Mouse (Mus musculus): ENCODE results near the gene Rps11. TPM values are rescaled to one million over a fixed set of nuclear protein-coding genes. Genes with fewer than 3 reads are reported as not detected.
"Not testable (repeated sequence)": the region's sequence is repeated elsewhere in the genome, so short reads cannot be mapped to it uniquely, and the experiment has no call there.

Rps11 gene
- total RNA-seq, 2 experiments from 2014 or later, result 189 to 694 TPM

DNA sequence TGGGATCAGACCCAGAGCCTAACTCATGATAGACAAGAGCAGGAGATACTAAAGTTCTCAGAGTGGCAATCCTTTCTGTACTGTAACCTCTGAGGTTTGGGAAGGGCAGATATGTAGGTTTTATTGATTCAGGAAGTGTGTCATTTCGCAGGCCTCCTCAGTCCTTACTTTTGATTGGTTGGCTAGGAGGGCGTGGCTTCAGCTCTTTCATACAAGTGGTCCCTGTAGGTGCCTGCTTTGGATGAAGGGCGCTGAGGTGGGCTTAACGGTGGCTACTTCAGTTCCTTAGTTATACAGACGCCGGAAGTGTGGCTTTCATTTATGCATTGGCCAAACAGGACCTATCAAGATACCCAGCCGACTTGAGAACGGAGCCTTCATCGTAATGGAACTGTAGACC, 31.4 kb upstream of the Rps11 start:
- no peak for ATAC-seq (replicated peaks; ENCODE audit: low FRiP score, poor library complexity, severe bottlenecking)

DNA sequence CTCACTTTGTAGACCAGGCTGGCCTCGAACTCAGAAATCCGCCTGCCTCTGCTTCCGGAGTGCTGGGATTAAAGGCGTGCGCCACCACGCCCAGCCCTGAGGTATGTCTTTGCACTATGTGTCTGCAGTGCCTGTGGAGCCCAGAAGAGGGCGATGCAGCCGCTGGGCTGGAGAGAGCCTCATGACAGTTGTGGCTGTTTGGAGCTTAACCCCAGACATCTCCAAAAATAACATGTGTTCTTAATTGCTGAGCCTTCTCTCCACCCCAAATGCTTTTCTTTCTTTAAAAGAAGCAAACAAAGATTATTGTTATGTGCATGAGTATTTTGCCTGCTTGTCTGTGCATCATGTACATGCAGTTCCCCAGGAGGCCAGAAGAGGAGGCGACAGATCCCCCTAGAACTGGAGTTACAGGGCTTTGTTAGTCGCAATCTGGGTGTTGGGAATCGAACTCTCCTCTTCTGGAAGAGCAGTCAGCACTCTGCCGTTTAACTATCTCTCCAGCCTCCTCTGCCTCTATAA, 30.8 kb upstream of the Rps11 start:
- ATAC-seq (replicated peaks; ENCODE audit: low FRiP score, poor library complexity, severe bottlenecking), result no peak

DNA sequence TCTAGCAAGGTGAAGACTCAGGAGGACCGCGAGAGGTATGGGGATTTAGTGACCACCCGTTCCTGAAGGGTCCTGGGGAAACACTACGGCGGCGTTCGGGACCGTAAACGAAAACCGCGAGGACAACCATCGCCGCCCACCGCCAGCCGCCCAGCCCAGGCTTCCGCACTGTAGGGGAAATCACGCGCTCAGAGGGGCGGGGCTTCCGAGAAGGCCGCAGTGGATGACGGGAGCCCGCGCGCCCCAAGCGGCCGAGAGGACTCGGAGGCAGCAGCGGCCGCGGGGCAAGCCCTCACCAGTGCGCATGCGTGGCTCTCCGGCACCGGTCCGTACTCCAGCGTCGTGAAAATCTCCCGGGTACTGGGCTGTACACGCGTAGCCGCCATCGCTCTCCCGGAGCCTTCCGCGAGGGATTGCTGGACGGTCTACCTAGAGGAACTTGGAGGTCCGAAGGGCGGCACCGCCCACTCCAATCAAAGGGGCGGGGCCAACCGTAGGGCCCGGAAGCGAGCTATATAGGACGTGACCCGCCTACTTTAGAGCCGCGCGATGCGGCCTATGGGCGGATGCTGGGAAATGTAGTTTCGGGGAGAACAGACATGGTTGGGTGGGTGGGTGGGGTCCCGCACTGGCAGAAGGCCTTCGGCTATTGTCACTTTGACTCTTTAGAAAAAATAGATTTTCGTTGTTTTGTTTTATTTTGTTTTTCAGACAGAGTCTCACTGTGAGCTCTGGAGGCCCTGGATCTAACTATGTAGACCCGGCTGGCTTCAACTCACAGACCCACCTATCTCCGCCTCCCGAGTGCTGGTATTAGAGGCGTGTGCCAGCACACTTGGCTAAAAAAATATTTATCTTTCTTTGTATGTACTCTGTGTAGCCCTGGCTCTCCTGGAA, 30.1 kb upstream of the Rps11 start, which contains the start of the genes Pih1d1 and Aldh16a1:
Pih1d1 (plus strand) TSS at position 208 of the 897 bp plus-strand sequence.
Aldh16a1 (minus strand) TSS at position 489 of the 897 bp plus-strand sequence.
- ATAC-seq (replicated peaks; ENCODE audit: low FRiP score, poor library complexity, severe bottlenecking), result peak; percentile 95

DNA sequence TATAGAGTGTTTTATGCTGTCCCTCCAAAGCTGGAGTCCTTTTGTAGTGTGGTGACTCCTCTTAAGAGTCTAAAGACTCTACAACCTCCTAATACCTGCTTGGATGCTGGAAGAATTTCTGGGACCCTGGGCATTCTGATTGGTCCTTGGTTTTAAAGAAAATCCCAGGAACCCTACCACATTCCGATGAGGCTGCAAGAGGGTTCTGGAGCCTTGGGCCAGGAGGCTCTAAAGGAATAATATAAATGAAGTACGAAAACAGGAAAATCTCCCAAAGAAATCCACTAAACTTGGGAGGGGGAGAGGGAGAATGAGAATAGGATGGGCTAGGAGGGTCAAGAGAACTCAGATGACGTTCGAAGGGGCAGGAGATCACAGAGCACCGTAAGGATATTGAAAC, 29.3 kb upstream of the Rps11 start:
- no peak for ATAC-seq (replicated peaks; ENCODE audit: low FRiP score, poor library complexity, severe bottlenecking)

DNA sequence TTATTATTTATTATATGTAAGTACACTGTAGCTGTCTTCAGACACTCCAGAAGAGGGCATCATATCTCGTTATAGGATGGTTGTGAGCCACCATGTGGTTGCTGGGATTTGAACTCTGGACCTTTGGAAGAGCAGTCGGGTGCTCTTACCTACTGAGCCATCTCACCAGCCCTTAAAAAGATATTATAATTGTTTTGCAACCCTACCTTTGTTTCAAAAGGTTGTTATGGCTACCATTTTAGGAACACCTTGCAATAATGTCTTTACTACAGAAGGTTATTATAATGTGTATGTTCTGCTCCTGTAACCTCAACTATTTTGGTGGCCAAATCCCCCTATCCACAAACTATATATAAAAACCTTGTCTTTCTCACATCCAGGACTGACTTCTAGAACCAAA, 28.8 kb upstream of the Rps11 start:
- ATAC-seq (replicated peaks; ENCODE audit: low FRiP score, poor library complexity, severe bottlenecking), result not testable (repeated sequence)

DNA sequence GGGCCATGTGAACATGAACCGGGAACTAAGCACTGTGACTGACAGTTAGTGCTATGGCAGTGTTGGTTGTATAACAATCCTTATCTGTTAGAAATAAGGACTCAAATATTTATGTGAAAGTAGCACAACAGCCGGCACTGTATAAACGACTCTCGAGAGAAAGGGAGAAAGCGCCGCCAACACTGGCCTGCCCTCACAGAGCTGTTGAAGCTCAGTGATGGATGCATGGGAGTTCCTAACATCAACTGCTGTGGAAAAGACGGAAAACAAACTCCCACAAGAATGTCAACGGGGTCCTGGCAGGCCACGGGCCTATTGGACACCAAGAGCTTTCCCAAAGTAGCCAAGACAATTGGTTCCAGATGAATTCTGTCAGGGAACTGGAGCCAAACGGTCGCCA, 27.1 kb upstream of the Rps11 start:
- ATAC-seq (replicated peaks; ENCODE audit: low FRiP score, poor library complexity, severe bottlenecking), result no peak

DNA sequence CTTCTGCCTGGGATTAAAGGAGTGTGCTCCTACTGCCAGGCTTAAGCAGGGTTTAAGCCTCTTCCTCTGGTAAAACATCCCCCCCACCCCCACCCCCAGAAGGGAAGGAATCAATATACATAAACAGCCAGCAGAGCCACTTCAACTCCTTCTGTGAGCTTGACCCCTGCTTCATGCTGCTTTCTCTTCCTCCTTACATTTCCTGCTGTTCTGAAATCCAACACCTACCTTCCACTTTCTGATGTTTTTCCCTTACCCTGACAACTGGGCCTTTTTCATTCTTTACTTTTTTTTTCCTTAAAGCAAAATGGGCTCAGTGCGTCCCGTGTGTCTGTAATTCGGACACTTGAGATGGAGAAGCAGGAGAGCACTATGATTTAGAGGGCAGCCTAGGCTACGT, 26.1 kb upstream of the Rps11 start:
- no peak for ATAC-seq (replicated peaks; ENCODE audit: low FRiP score, poor library complexity, severe bottlenecking)

DNA sequence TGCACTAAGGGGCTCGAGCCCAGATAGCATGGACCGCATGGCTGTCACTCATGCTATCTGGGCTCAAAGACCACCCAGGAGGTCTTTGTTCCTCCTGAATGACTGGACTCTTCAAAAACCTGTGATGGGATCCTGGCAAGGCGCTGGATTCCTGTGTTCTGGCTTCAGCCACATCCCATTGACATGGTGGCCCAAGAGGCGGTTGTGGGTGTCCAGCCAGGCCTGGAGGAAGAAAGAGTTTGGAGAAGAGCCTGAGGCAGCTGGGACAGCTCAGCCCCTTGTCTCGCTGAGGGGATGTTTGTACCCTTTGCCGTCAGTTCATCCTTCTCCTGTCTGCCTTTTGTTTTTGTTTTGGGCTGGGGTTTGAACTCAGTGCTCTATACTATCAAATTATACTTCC, 25.3 kb upstream of the Rps11 start:
- ATAC-seq (replicated peaks; ENCODE audit: low FRiP score, poor library complexity, severe bottlenecking), result no peak

DNA sequence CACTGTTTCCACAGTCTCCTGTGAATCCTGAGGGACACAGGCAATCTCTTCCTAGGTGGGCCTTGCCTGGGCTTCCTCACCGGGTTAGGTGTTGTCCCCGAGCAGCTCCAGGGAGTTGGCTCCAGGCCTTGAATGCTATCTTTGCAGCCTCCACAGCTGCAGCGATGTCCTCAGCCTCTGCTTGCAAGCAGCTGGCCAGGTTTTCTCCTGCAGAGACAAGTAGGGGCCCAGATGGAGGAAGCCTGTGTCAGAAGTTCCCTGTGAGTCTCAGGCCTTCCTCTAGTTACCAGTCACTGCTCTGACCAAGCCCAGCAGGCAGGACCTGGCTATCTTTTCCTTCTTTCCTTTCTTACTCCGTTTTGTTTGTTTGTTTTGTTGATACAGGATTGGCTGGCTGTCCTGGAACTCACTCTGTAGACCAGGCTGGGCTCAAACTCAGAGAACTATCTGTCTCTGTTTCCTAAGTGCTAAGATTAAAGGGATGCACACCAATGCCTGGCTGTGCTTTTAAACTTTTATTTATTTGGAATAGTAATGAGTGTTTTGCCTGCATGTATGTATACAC, 24.4 kb upstream of the Rps11 start:
- ATAC-seq (replicated peaks; ENCODE audit: low FRiP score, poor library complexity, severe bottlenecking), result no peak

DNA sequence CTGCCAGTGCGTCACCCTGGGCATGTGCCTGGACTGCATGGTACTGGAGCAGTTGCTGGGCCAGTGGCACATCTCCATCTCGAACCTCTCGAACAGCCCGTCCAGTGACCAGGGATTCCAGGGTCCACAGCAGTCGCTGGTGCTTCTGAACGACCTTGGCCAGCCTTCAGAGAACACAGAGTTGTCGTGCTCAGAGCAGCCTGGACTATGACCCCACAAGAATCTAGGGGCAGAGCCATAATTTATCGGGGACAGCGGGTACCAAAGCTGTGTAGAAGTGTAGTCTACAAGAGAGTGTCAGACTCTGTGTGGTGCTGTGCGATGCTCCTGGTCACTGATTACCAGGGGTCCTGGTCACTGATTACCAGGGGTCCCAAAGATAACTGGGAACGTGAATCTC, 23.7 kb upstream of the Rps11 start:
- ATAC-seq (replicated peaks; ENCODE audit: low FRiP score, poor library complexity, severe bottlenecking), result no peak

DNA sequence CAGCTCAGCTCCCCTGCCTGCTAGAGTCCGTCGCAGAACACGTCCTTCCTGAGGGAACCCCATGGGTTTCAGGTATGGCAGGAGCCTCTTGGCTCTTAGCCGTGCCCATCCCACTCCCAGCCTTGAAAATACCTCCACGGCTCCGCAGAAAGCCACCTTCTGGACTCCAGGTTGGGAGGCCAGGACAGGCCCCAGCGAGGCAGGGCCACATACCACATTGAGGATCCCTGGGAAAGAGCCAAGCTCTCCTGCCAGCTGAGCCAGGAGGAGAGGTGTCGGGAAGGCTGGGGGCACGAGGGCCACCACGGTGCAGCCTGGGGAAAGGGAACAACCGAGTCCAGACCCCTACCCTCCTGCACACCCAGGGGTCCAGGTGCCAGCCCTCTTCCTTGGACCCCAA, 23.0 kb upstream of the Rps11 start:
- ATAC-seq (replicated peaks; ENCODE audit: low FRiP score, poor library complexity, severe bottlenecking), result no peak

DNA sequence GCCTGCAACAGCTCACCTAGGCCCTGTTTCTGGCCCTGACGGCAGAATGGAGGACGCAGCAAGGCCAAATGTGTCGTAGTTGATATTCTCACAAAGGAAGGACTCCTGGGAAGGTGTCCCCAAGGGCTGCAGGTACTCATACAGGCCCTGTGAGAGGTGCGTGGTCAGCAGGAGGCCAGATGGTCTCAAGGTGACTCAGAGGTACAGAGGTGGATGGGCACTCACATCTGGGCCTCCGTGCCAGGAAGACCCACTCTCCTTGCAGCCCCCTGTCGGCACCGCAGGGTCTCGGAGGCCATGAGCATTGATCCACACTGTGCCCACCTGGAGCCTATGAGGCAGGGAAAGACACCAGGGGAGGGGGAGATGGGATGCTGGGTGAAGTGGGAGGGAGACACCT, 21.2 kb upstream of the Rps11 start:
- ATAC-seq (replicated peaks; ENCODE audit: low FRiP score, poor library complexity, severe bottlenecking), result no peak

DNA sequence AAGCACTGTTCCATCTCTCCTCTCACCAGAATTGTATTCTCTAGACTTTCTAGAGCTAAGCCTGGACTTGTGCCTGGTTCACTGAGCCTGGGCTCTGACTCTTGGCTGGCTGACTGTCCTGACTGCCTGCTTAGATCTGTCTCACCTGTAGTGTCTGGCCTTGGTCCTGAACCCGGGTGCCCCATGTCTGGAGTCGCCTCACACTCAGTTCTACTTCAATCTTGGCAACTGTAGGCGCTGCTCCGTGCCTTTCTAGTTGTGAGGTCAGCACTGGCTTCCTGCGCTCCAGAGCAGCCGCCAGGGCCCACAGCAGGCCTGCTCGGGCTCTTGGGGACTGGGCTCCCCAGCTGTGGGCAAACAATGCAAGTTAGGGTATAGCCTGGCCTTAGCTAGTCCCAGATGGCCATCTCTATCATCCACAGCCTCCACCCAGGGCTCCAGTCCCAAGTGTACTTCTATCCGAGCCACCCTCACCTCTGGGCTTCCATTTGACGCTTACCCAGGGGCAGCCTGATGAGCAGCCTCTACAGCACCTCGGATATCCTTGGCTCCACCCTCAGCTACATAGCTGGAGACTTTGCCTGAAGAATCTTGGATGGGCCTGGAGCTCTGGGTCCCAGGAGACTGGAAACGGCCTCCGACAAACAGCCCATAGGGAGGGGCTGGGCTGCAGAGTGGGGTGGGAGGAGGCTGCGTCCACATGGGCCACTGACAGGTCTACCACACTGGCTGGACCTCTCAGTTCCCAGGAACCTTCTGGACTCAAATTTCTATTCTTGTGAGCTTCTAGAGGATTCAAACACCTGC, 20.3 kb upstream of the Rps11 start:
- no peak for ATAC-seq (replicated peaks; ENCODE audit: low FRiP score, poor library complexity, severe bottlenecking)

DNA sequence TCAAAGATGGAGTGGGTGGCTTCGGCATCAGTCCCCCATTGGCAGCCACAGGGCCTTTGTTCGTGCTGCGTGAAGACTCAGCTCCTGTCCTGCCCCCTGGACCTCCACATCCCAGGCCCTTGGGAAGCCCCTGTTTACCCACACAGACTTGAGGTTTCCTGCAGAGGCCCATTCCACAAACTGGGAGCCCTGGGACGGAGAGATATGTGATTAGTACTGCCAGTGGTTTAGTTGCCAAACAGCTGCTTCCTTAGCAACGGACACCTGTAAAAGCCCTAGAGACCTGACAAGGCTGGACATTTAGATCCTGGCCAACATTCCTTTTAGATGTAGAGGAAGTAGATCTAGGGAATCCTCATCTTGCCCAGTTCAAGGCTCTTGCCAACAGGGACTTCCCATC, 17.7 kb upstream of the Rps11 start:
- no peak for ATAC-seq (replicated peaks; ENCODE audit: low FRiP score, poor library complexity, severe bottlenecking)

DNA sequence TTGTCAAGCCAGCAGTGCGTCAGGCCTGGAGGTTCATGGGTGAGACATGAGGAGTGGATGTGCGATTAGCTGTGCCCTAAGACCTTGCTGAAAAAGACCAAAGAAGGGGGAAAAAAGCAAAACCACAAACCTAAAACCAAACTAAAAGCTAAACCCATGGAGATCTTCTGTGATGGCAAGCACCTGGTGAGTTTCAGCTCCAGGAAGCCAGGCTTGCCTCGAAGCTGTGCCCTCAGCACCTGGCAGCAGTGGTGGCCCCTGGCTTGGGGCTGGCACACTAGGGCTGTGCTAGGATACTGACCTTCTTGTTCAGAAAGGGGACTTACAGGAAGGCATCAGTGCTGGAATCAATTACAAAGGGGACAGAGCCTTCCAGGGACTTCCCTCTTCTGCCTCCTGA, 17.1 kb upstream of the Rps11 start:
- no peak for ATAC-seq (replicated peaks; ENCODE audit: low FRiP score, poor library complexity, severe bottlenecking)

DNA sequence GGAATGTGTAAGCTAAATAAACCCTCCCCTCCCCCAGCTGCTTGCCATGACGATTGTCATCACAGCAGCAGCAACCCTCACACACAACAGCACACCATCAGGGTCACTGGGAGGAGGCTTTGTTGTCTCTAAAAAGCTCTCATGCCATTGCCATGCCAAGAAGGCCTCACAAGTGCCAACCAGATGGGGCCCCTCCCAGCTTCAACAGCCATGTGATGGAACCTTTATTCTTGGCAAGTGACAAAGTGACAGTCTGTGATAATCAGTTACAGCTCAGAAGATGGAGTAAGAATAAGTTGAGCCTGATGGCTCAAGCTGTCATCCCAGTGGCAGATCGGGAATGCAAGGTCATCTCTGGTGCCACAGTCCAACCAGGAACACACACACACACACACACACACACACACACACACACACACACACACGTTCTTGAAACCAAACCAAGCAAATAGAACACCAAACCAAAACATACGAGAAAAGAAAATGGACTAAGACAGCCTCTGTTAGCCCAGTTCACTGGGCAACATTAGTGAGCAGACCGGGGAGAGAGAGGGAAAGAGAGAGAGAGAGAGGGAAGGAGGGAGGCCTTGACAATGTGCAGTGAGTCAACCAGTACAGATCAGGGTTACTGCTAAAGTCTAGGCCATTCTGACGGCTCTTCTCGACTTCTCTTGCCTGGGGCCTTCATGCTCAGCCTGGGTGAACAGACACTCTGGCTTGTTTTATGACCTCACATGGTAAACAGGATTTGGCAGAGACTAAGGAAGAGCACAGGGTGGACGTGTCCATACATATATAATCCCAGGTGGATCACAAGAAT, 15.9 kb upstream of the Rps11 start:
- ATAC-seq (replicated peaks; ENCODE audit: low FRiP score, poor library complexity, severe bottlenecking), result no peak

DNA sequence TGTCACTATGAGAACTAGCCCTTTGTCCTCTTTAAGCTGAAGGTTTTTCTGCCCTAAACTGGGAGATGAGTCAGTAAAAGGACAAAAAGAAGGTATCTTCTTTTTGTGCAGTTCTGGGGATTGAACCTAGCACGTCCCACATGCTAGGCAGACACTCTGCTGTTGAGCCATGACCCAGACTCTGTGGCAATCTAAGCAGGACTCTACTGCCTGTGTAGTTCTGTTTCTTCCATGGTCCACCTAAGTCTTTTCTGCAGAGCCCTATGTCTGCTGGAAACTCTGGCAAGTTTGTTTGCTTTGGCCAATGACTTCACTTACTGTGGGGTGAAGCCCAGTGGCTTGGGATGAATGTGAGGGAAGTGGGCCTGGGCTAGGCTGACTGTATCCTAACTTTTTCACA, 14.2 kb upstream of the Rps11 start:
- no peak for ATAC-seq (replicated peaks; ENCODE audit: low FRiP score, poor library complexity, severe bottlenecking)

DNA sequence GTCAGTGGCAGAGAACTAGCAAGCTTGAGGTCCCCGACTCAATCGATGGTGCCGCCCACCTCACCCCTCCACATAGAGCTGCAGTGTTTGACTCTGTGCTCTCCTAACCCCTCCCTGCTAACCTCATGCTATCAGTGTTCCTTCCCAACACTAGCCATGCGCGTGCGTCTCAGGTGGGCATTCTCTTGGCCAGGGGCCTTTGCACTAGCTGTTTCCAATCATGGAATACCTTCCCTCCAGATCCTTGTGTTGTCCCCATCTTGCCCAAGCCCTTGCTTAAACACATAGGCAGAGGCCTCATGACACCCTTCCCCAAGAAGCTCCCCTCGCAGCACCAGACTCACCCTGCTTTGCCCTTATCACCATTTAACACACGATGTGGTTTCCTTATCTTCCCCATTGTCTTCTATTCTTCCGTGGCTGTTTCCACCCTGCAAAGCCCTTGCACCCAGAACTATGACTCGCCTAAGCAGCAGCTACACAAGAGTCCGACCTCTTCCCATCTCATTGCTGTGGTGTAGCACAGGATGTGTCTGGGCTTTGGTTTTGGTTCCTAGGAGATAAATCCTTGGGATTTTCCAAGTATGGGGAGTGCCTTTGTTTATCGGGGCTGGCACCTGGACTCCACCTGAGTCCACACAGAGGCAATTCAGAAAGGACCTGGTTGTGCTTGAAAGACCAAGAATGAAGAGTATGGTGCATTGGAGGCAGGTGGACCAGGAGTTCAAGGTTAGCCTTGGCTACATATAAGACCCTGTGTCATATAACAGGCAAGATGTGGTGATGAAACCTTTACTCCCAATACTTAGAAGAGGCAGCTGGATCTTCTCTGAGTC, 13.2 kb upstream of the Rps11 start:
- no peak for ATAC-seq (replicated peaks; ENCODE audit: low FRiP score, poor library complexity, severe bottlenecking)
